Mouse (Mus musculus) midbrain, embryonic 10.5 days (tissue): ENCODE data around the gene Pced1b. TPM values are rescaled to one million over a fixed set of nuclear protein-coding genes. Genes with fewer than 3 reads are reported as not detected.
"Not testable (repeated sequence)": the region's sequence is repeated elsewhere in the genome, so short reads cannot be mapped to it uniquely, and the experiment has no call there.

Source experiments
- DNase-seq: peaks from one replicate; pipeline ENCODE4 v3.0.0-alpha.2; 2017; ENCODE audit warnings: low spot score
- H3K27ac ChIP-seq: fragments of 300-500 bp; sonication (generic); replicated peaks from 2 replicates; pipeline ENCODE4 v1.5.1; 2016; ENCODE audit warnings: mild to moderate bottlenecking
- H3K27me3 ChIP-seq: fragments of 300-500 bp; sonication (generic); 2 replicates; pipeline ENCODE4 v1.6.1; 2016; ENCODE audit warnings: low read depth, mild to moderate bottlenecking; ENCODE audit not compliant: poor library complexity, severe bottlenecking
- H3K36me3 ChIP-seq: fragments of 300-500 bp; sonication (generic); 2 replicates; pipeline ENCODE4 v1.6.1; 2016; ENCODE audit warnings: mild to moderate bottlenecking, moderate library complexity
- H3K4me1 ChIP-seq: fragments of 300-500 bp; sonication (generic); 2 replicates; pipeline ENCODE4 v1.6.1; 2016
- H3K4me3 ChIP-seq: fragments of 300-500 bp; sonication (generic); 2 replicates; pipeline ENCODE4 v1.5.1; 2016; ENCODE audit warnings: mild to moderate bottlenecking, moderate library complexity
- H3K9me3 ChIP-seq: fragments of 300-500 bp; sonication (generic); replicated peaks from 2 replicates; pipeline ENCODE4 v1.6.1; 2016; ENCODE audit warnings: mild to moderate bottlenecking
- WGBS: fragments of 180-500 bp; shearing (Covaris S2); methylation state at CpG from one replicate; pipeline ENCODE4 v1.1.7; 2016; 5-methylcytosine and 5-hydroxymethylcytosine counted together
- polyA plus RNA-seq: library from polyadenylated mRNA; unstranded; fragments of >200 nt; fragmentation: Nextera tagmentation; extraction: Ambion mirVana; gene quantifications from 2 replicates; pipeline ENCODE4 v1.2.1, GENCODE M21; 2016

Pced1b gene
- polyA plus RNA-seq, 1 experiment from 2014 or later = 4.6 TPM

- WGBS = 90% methylated on average over 10 of the region's 10 CpGs
- H3K27ac ChIP-seq, H3K4me1 ChIP-seq, H3K36me3 ChIP-seq, DNase-seq, H3K9me3 ChIP-seq, H3K27me3 ChIP-seq, H3K4me3 ChIP-seq: not testable (repeated sequence)
Measured at GRCm38 (mm10) chr15:97385174-97385573, 138.3 kb downstream of the Pced1b start.

- Histone ChIP-seq H3K36me3 (peaks cover 5% of the 10 kb centered on the region; the same call in 1 of the 2 replicates), H3K27ac (no peak overlapping the region), H3K9me3 (no peaks in the 10 kb centered on the region), H3K27me3 (no peaks in the 10 kb centered on the region), H3K4me1 (no peaks in the 10 kb centered on the region), H3K4me3 (no peak overlapping the region)
- no peak for DNase-seq
- WGBS = 93% methylated on average over 6 of the region's 6 CpGs
Measured at GRCm38 (mm10) chr15:97387793-97388192, 140.9 kb downstream of the Pced1b start.

DNA sequence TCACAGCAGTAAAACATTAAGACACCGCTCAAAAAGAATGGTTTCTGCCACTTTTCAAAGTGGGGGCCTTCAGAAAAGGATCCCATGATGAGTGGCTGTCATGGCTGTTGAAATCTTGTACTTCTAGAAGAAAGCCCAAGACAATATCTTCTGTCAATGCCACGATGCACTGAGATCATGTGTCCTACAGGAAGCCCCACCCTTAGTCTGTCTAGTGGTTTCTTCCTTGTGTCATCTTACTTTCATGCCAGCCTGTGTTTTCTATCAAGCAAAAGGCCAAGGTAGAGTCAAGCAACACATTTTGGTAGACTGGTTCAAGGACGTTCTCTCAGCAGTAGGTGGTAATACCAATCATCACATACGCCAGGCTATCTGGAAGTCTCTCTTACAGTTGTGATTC lies 142.7 kb downstream of the Pced1b start:
- DNase-seq = no peak

DNA sequence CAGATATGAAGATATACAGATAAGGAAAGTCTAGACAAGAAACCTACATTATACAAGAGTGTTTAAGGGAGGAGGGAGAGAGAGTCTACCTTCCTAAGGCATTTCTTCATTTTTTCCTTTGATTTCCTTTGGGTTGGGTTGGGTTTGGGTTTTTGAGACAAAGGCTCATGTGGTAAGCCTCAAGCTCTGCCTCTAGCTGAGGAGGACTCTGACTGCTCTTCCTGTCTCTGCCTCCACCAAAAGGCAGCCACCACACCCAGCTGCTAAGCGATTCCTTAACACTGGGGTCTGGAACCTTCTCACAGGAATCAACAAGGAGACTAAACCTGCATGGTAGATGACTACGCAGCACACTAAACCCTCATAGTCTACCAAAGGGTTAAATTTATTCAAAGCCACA lies 143.9 kb downstream of the Pced1b start:
- WGBS = 83% methylated on average over 2 of the region's 2 CpGs
- Histone ChIP-seq H3K9me3 (no peaks in the 10 kb centered on the region), H3K4me3 (no peak overlapping the region), H3K36me3 (no peaks in the 10 kb centered on the region), H3K4me1 (peaks cover 8% of the 10 kb centered on the region), H3K27ac (no peak overlapping the region), H3K27me3 (no peaks in the 10 kb centered on the region)
- DNase-seq = no peak

More for the DNA sequence above, 142.7 kb downstream of the Pced1b start:
- H3K4me1 ChIP-seq = peaks cover 6% of the 10 kb centered on the region
- H3K27me3 ChIP-seq = no peaks in the 10 kb centered on the region
- no peak overlapping the region for H3K27ac ChIP-seq
- no peak overlapping the region for H3K4me3 ChIP-seq
- no peaks in the 10 kb centered on the region for H3K36me3 ChIP-seq
- no peaks in the 10 kb centered on the region for H3K9me3 ChIP-seq
- 92% methylated on average over 4 of the region's 4 CpGs for WGBS

DNA sequence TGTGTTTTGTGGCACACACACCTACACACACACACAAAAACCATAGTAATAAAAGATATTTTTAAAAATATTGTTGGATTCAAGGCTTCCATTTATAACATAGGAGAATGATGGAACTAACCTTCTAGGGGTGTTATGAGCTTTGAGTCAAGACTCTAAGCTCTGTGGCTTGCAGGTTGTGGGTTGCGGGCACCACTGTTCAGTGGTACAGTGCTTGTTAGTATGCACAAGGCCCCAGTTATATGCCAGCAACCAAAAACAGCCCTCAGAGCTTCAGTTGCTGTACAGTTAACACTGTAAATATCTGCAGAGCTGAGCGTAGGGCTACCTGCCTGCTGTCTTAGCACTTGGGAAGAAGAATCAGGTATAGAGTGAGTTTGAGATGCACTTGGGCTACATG lies 144.5 kb downstream of the Pced1b start:
- Histone ChIP-seq H3K27ac (no peak overlapping the region), H3K27me3 (no peaks in the 10 kb centered on the region), H3K4me3 (no peak overlapping the region), H3K36me3 (no peaks in the 10 kb centered on the region), H3K4me1 (peaks cover 8% of the 10 kb centered on the region), H3K9me3 (no peaks in the 10 kb centered on the region)
- DNase-seq = no peak
- WGBS = 96% methylated on average over 2 of the region's 2 CpGs

GRCm38 (mm10) chr15:97394561-97394960 lies 147.7 kb downstream of the Pced1b start:
- no peak for DNase-seq
- 76% methylated on average over 12 of the region's 12 CpGs for WGBS
- H3K27me3 ChIP-seq = no peaks in the 10 kb centered on the region
- no peaks in the 10 kb centered on the region for H3K9me3 ChIP-seq
- peak overlapping the region; percentile 46; the same call in 1 of the 2 replicates for H3K27ac ChIP-seq
- peaks cover 8% of the 10 kb centered on the region for H3K4me1 ChIP-seq
- H3K36me3 ChIP-seq = no peaks in the 10 kb centered on the region
- H3K4me3 ChIP-seq = no peak overlapping the region

GRCm38 (mm10) chr15:97396586-97397299 lies 149.8 kb downstream of the Pced1b start:
- Histone ChIP-seq H3K36me3 (no peaks in the 10 kb centered on the region), H3K27me3 (no peaks in the 10 kb centered on the region), H3K9me3 (no peaks in the 10 kb centered on the region), H3K27ac (no peak overlapping the region), H3K4me3 (no peak overlapping the region), H3K4me1 (peaks cover 8% of the 10 kb centered on the region)
- DNase-seq = no peak
- WGBS = 88% methylated on average over 4 of the region's 4 CpGs

GRCm38 (mm10) chr15:97397793-97398192 lies 150.9 kb downstream of the Pced1b start:
- no peaks in the 10 kb centered on the region for H3K27me3 ChIP-seq
- H3K36me3 ChIP-seq = no peaks in the 10 kb centered on the region
- no peak overlapping the region for H3K4me3 ChIP-seq
- DNase-seq = no peak
- peaks cover 8% of the 10 kb centered on the region for H3K4me1 ChIP-seq
- 90% methylated on average over 2 of the region's 2 CpGs for WGBS
- H3K27ac ChIP-seq = no peak overlapping the region
- H3K9me3 ChIP-seq = no peaks in the 10 kb centered on the region

GRCm38 (mm10) chr15:97400866-97401265 lies 154.0 kb downstream of the Pced1b start:
- no peaks in the 10 kb centered on the region for H3K27me3 ChIP-seq
- DNase-seq = no peak
- H3K4me1 ChIP-seq = no peaks in the 10 kb centered on the region
- H3K27ac ChIP-seq = no peak overlapping the region
- no peaks in the 10 kb centered on the region for H3K9me3 ChIP-seq
- H3K36me3 ChIP-seq = no peaks in the 10 kb centered on the region
- H3K4me3 ChIP-seq = no peak overlapping the region
- WGBS = 88% methylated on average over 6 of the region's 6 CpGs

- H3K36me3 ChIP-seq = no peaks in the 10 kb centered on the region
- H3K4me1 ChIP-seq = 0 out of 2 replicates have a peak, but pooled peaks cover 3% of the 10 kb centered on the region
- H3K4me3 ChIP-seq = no peak overlapping the region
- DNase-seq = no peak
- no peaks in the 10 kb centered on the region for H3K9me3 ChIP-seq
- no peak overlapping the region for H3K27ac ChIP-seq
- WGBS = 88% methylated on average over 8 of the region's 8 CpGs
- no peaks in the 10 kb centered on the region for H3K27me3 ChIP-seq
Measured at GRCm38 (mm10) chr15:97404483-97404882, 157.6 kb downstream of the Pced1b start.

DNA sequence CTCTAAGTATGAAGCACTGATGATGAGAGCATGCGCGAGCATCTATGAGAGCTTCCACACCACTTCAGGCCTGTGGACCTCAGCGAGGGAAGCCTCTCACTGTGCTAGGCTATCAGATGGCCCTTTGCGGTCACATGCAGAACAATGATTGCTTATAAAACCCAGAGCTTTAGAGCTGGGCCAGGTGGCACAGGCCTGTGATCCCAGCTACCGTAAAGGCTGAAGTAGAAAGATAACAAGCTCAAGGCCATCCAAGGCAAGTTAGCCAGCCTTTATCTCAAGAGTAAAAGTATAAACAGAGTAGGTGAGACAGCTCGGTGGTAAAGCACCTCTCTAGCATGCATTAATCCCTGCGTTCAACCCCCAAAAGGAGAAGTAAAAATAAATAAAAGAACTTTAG lies 158.1 kb downstream of the Pced1b start:
- 0 out of 2 replicates have a peak, but pooled peaks cover 3% of the 10 kb centered on the region for H3K4me1 ChIP-seq
- 92% methylated on average over 7 of the region's 7 CpGs for WGBS
- H3K27ac ChIP-seq = no peak overlapping the region
- H3K36me3 ChIP-seq = no peaks in the 10 kb centered on the region
- no peak overlapping the region for H3K4me3 ChIP-seq
- no peaks in the 10 kb centered on the region for H3K27me3 ChIP-seq
- H3K9me3 ChIP-seq = no peaks in the 10 kb centered on the region
- no peak for DNase-seq

DNA sequence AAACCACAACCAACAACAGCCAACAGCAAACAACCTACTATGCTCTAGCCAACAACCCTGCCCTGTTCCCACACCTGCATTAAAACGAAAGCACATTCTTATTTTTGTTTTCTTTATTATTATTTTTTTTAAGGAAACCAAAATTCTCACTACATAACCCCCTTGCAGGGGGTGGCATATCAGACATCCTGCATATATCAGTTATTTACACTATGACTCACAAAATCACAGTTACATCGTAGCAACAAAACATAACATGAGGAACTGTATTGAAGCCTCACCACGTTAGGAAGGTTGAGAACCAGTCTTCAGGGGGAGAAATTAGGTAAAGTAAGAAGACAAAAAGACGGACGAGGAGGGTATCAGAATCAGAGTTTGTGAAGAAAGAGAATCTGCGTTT lies 159.2 kb downstream of the Pced1b start:
- H3K27ac ChIP-seq = no peak overlapping the region
- no peaks in the 10 kb centered on the region for H3K36me3 ChIP-seq
- 90% methylated on average over 6 of the region's 6 CpGs for WGBS
- 0 out of 2 replicates have a peak, but pooled peaks cover 3% of the 10 kb centered on the region for H3K4me1 ChIP-seq
- H3K27me3 ChIP-seq = no peaks in the 10 kb centered on the region
- no peak for DNase-seq
- H3K9me3 ChIP-seq = no peaks in the 10 kb centered on the region
- no peak overlapping the region for H3K4me3 ChIP-seq

DNA sequence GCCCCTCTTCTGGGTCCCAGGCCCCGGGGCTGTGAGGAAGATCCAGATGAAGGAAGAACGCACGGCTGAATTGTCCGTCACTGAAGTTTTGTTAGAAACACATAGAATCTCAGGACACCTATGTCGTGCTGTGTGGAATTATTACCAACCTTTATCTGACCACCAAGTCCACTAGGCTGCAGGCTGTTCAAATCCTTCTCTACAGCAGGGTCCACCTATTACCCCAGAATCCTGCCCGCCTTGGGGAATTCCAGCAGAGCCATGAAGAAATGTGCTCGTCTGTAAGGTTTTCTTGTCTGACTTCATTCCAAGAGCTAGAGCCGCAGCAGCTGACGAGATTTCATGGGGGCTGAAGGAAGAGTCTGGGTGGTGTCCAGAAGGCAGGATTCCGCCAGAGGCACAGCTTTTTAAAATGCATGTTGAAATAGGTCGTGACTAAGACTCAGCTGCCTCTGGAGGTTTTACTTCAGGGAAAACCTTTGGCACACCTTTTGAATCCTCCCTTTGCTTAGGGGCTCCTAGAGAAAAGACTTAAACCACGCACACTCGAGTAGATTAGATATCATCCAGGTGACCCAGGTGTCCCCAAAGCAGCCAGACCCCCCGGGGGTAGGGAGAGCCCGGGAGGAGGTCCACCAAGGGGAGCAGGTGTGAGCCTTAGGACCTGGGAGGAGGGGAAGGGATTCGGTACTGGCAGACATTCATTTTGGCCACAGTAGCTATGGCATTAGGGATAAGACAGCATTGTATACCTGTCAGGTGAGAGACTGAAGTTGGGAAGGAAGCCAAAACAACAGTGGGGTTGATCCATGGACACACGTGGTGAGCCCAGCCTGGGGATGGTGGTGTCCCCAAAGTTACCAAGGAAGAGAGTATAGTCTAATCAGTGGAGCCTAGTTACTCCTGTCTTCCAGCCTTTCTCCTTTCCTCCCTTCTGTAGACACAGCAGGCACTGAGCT lies 160.9 kb downstream of the Pced1b start:
- Histone ChIP-seq H3K4me3 (no peak overlapping the region), H3K9me3 (peaks cover 2% of the 10 kb centered on the region; the same call in 1 of the 2 replicates), H3K27me3 (no peaks in the 10 kb centered on the region), H3K27ac (no peak overlapping the region), H3K4me1 (0 out of 2 replicates have a peak, but pooled peaks cover 3% of the 10 kb centered on the region), H3K36me3 (no peaks in the 10 kb centered on the region)
- WGBS = 70% methylated on average over 17 of the region's 17 CpGs
- DNase-seq = no peak
